Mouse (Mus musculus) left cerebral cortex, adult 18-20 months (tissue): Measurements from ENCODE around the gene Prkce. TPM values are rescaled to one million over a fixed set of nuclear protein-coding genes. Genes with fewer than 3 reads are reported as not detected.

Experiments used
- DNase-seq, 2 experiments: peaks; one replicate each; pipeline ENCODE4 v3.0.0; 2021 to 2022; ENCODE audit warnings: low spot score in 2 of 2, mixed read lengths in 1 of 2
- long read RNA-seq, 2 experiments: library from polyadenylated mRNA; stranded (forward); transcript quantifications; one replicate each; pipeline ENCODE4 v2.0.0; 2021
- total RNA-seq, 2 experiments: library from RNA; stranded (reverse); gene quantifications; 2 replicates each; pipeline ENCODE4 v1.2.3; 2021

The Prkce gene
- total RNA-seq, result 100 to 1,000 TPM; 270 to 276 TPM
- long read RNA-seq, experiment 1, full-length matches to known transcripts, result 65 of 126 reads
- long read RNA-seq, experiment 1, partial matches to known transcripts, result 30 of 126 reads
- long read RNA-seq, experiment 1, other reads (novel, unspliced or antisense), result 31 of 126 reads
- long read RNA-seq, experiment 2, full-length matches to known transcripts, result 62 of 123 reads
- long read RNA-seq, experiment 2, partial matches to known transcripts, result 59 of 123 reads
- long read RNA-seq, experiment 2, other reads (novel, unspliced or antisense), result 2 of 123 reads

- DNase-seq, result peak; percentile 75 to 80
Observed at GRCm38 (mm10) chr17:86167320-86168230, at the start of gene Prkce. Gene Prkce (plus strand): TSS chr17:86167785.

- DNase-seq, result no peak
Observed at GRCm38 (mm10) chr17:86123146-86123545, 44.4 kb upstream of the Prkce start.

GRCm38 (mm10) chr17:86125908-86126307 lies 41.7 kb upstream of the Prkce start:
- DNase-seq, result no peak

- no peak for DNase-seq
Observed at GRCm38 (mm10) chr17:86128198-86128597, 39.4 kb upstream of the Prkce start.

- DNase-seq, result no peak
Observed at GRCm38 (mm10) chr17:86132534-86132933, 35.1 kb upstream of the Prkce start.

GRCm38 (mm10) chr17:86134461-86134860 lies 33.1 kb upstream of the Prkce start:
- no peak for DNase-seq

GRCm38 (mm10) chr17:86135835-86136234 lies 31.8 kb upstream of the Prkce start:
- peak in 1 of 2 experiments; percentile 6 for DNase-seq

- DNase-seq, result peak; percentile 10 to 32
Observed at GRCm38 (mm10) chr17:86144537-86145078, 23.0 kb upstream of the Prkce start.

- peak; percentile 92 for DNase-seq
Observed at GRCm38 (mm10) chr17:86145079-86145951, 22.3 kb upstream of the Prkce start, which contains the start of gene Srbd1. Gene Srbd1 (minus strand): TSS chr17:86145175.

- no peak for DNase-seq
Observed at GRCm38 (mm10) chr17:86149726-86150125, 17.9 kb upstream of the Prkce start.

- peak; percentile 53 to 67 for DNase-seq
Observed at GRCm38 (mm10) chr17:86150867-86151348, 16.7 kb upstream of the Prkce start.

- no peak for DNase-seq
Observed at GRCm38 (mm10) chr17:86156999-86157398, 10.6 kb upstream of the Prkce start.

GRCm38 (mm10) chr17:86162672-86163071 lies 4.9 kb upstream of the Prkce start:
- no peak for DNase-seq

GRCm38 (mm10) chr17:86164416-86164815 lies 3.2 kb upstream of the Prkce start:
- DNase-seq, result no peak

- no peak for DNase-seq
Observed at GRCm38 (mm10) chr17:86166051-86166566, 1.5 kb upstream of the Prkce start.

GRCm38 (mm10) chr17:86166567-86167319 lies 842 bp upstream of the Prkce start:
- DNase-seq, result peak; percentile 47 to 54

GRCm38 (mm10) chr17:86168231-86168981 lies 821 bp downstream of the Prkce start:
- DNase-seq, result peak; percentile 50 to 55

- peak; percentile 38 to 51 for DNase-seq
Observed at GRCm38 (mm10) chr17:86169092-86169491, 1.5 kb downstream of the Prkce start.
